Mouse (Mus musculus): Measurements from ENCODE around the gene Igsf9. TPM values are rescaled to one million over a fixed set of nuclear protein-coding genes. Genes with fewer than 3 reads are reported as not detected.

The Igsf9 gene
- total and polyA plus RNA-seq, 3 experiments: 2.7 to 6.5 (median 6.0) TPM

DNA sequence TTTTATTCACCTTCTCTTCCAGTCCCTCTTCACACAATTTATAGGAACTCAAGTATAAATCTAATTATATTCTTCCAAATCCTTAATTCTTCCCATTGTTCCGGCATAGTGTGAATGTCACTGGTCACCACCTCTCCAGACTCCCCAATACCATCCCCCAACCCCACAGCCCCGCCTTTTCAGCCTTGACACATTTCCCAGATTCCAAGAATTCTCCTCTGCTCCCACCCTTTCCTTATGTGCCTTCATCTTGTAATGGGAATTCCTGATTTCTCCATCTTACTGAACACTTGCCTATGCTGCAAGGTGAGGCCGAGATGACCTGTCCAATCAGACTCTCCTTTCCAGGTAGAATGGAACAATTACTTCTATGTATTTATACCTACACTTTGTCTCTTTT lies 23.5 kb upstream of the Igsf9 start:
- Histone ChIP-seq H3K36me3 (replicated peaks in 1 of 2; ENCODE audit: control insufficient read depth in 1 of 2, insufficient read depth in 1 of 2, low read length in 1 of 2) (no peaks in the 10 kb centered on the region), H3K9me3 (replicated peaks; ENCODE audit: low read length) (no peaks in the 10 kb centered on the region), H3K79me2 (replicated peaks; ENCODE audit: control insufficient read depth, extremely low read depth, insufficient read depth, poor library complexity, severe bottlenecking) (no peaks in the 10 kb centered on the region), H3K4me1 (ENCODE audit: control insufficient read depth in 1 of 2, insufficient read depth in 2 of 2) (peaks cover 4 to 16% of the 10 kb centered on the region in 2 experiments; a peak in 3 of 4 replicates), H3K27ac (ENCODE audit: insufficient read depth, low read depth) (no peak overlapping the region), H3K4me3 (replicated peaks in 1 of 3; ENCODE audit: low read depth in 2 of 3, low read length in 2 of 3, poor library complexity in 1 of 3) (no peak overlapping the region), H3K27me3 (replicated peaks) (no peaks in the 10 kb centered on the region), H3K9ac (ENCODE audit: insufficient read depth, low read depth) (no peak overlapping the region), H3K4me2 (ENCODE audit: insufficient read depth, low read depth, poor library complexity, severe bottlenecking) (no peak overlapping the region)
- in situ Hi-C loops (cut with MboI; ENCODE audit: low pct_ligation_motif_present, low pct_unique_long_range_greater_than_20kb, low sequenced_read_pairs) (no loop called here), dilution Hi-C loops (cut with MboI; ENCODE audit: extremely low pct_ligation_motif_present, extremely low pct_unique_long_range_greater_than_20kb, low sequenced_read_pairs) (no loop called here)
- no peak for TF ChIP-seq SIN3A (IDR thresholded peaks at IDR 0.05; ENCODE audit: low read length)
- TF ChIP-seq JUN (IDR thresholded peaks at IDR 0.05; ENCODE audit: insufficient read depth, low read depth, low read length): no peak
- TF ChIP-seq USF1 (IDR thresholded peaks at IDR 0.05; ENCODE audit: low read depth, low read length): no peak
- TF ChIP-seq IRF4 (IDR thresholded peaks at IDR 0.05; ENCODE audit: low read depth, low read length): no peak
- TF ChIP-seq ZKSCAN1 (IDR thresholded peaks at IDR 0.05; ENCODE audit: borderline replicate concordance, low read depth, low read length): no peak
- DNase-seq (ENCODE audit: extremely low read depth): no peak

DNA sequence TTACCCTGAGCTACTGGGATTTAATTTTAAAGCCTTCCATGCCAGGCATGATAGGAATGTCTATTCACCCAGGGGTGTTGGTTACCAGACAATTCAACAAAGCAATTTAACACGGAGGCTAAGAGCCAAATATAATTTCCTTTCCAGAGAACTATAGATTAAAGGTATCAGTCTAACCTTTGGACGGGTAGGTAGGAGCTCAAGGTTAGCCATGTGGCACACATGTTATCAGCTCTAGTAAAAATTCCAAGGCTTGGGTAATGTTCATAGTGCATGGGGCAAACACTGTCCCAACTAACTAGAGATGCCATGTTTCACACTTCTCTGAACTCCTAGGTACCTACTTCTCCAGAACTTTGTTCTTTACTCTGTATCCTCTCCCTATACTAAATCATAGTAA lies 20.0 kb upstream of the Igsf9 start:
- TF ChIP-seq ZC3H11A (IDR thresholded peaks at IDR 0.05; ENCODE audit: low read depth, low read length): no peak
- no peaks in the 10 kb centered on the region for H3K36me3 ChIP-seq (replicated peaks in 1 of 2; ENCODE audit: control insufficient read depth in 1 of 2, insufficient read depth in 1 of 2, low read length in 1 of 2)
- H3K27ac ChIP-seq (ENCODE audit: insufficient read depth, low read depth): no peak overlapping the region
- no peaks in the 10 kb centered on the region for H3K4me1 ChIP-seq (ENCODE audit: control insufficient read depth in 1 of 2, insufficient read depth in 2 of 2)
- no peak overlapping the region for H3K9ac ChIP-seq (ENCODE audit: insufficient read depth, low read depth)
- H3K9me3 ChIP-seq (replicated peaks; ENCODE audit: low read length): no peaks in the 10 kb centered on the region
- no peak for DNase-seq (ENCODE audit: extremely low read depth)
- no peak overlapping the region for H3K4me3 ChIP-seq (replicated peaks in 1 of 3; ENCODE audit: low read depth in 2 of 3, low read length in 2 of 3, poor library complexity in 1 of 3)
- dilution Hi-C loops (cut with MboI; ENCODE audit: extremely low pct_ligation_motif_present, extremely low pct_unique_long_range_greater_than_20kb, low sequenced_read_pairs) (no loop called here), in situ Hi-C loops (cut with MboI; ENCODE audit: low pct_ligation_motif_present, low pct_unique_long_range_greater_than_20kb, low sequenced_read_pairs) (no loop called here)
- no peak overlapping the region for H3K4me2 ChIP-seq (ENCODE audit: insufficient read depth, low read depth, poor library complexity, severe bottlenecking)
- no peaks in the 10 kb centered on the region for H3K27me3 ChIP-seq (replicated peaks)
- H3K79me2 ChIP-seq (replicated peaks; ENCODE audit: control insufficient read depth, extremely low read depth, insufficient read depth, poor library complexity, severe bottlenecking): no peaks in the 10 kb centered on the region

DNA sequence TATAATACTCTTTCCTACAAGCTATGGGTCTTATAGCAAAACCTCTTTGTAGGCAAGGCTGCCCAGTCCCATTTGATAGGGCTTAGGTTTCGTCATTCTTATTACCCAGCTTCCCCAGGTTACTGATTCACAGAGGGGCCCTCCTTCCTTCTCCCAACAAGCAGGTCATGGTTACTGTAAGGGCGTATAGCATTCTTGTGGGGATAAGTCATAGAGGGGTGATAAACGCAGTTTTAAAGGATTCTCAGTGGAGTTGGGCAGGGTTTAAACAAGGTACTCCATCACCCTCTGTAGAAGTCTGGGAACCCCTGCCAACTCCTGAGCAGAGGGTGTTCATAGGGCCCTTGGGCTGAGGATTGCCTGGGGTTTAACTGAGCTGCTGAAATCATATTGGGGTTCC lies 19.1 kb upstream of the Igsf9 start:
- H3K79me2 ChIP-seq (replicated peaks; ENCODE audit: control insufficient read depth, extremely low read depth, insufficient read depth, poor library complexity, severe bottlenecking): no peaks in the 10 kb centered on the region
- dilution Hi-C loops (cut with MboI; ENCODE audit: extremely low pct_ligation_motif_present, extremely low pct_unique_long_range_greater_than_20kb, low sequenced_read_pairs): no loop called here
- H3K4me2 ChIP-seq (ENCODE audit: insufficient read depth, low read depth, poor library complexity, severe bottlenecking): no peak overlapping the region
- no peak overlapping the region for H3K4me3 ChIP-seq (replicated peaks in 1 of 3; ENCODE audit: low read depth in 2 of 3, low read length in 2 of 3, poor library complexity in 1 of 3)
- H3K4me1 ChIP-seq (ENCODE audit: control insufficient read depth in 1 of 2, insufficient read depth in 2 of 2): no peaks in the 10 kb centered on the region
- no peak for TF ChIP-seq CHD2 (IDR thresholded peaks at IDR 0.05; ENCODE audit: low read length)
- no peak for TF ChIP-seq POLR2A (IDR thresholded peaks at IDR 0.05; ENCODE audit: low read depth, low read length)
- no peak for TF ChIP-seq MAX (IDR thresholded peaks at IDR 0.05; ENCODE audit: low read length)
- TF ChIP-seq MAZ (IDR thresholded peaks at IDR 0.05; ENCODE audit: low read depth, low read length): no peak
- H3K9ac ChIP-seq (ENCODE audit: insufficient read depth, low read depth): no peak overlapping the region
- no peaks in the 10 kb centered on the region for H3K36me3 ChIP-seq (replicated peaks in 1 of 2; ENCODE audit: control insufficient read depth in 1 of 2, insufficient read depth in 1 of 2, low read length in 1 of 2)
- DNase-seq (ENCODE audit: extremely low read depth): no peak
- in situ Hi-C loops (cut with MboI; ENCODE audit: low pct_ligation_motif_present, low pct_unique_long_range_greater_than_20kb, low sequenced_read_pairs): no loop called here
- no peaks in the 10 kb centered on the region for H3K9me3 ChIP-seq (replicated peaks; ENCODE audit: low read length)
- peaks cover 2% of the 10 kb centered on the region for H3K27me3 ChIP-seq (replicated peaks)
- no peak overlapping the region for H3K27ac ChIP-seq (ENCODE audit: insufficient read depth, low read depth)

All from CH12.LX (cell line).